Mouse (Mus musculus) midbrain, postnatal 0 days (tissue): ENCODE results near the gene Spata7. TPM values are rescaled to one million over a fixed set of nuclear protein-coding genes. Genes with fewer than 3 reads are reported as not detected.

ENCODE experiments used
- ATAC-seq: fragments of 200-750 bp; cut with Nextera tagmentation; 2 replicates; pipeline ENCODE4 v1.8.0; 2017; ENCODE audit warnings: moderate number of reproducible peaks, mild to moderate bottlenecking, moderate TSS enrichment, moderate library complexity; ENCODE audit not compliant: low FRiP score
- DNase-seq: peaks from one replicate; pipeline ENCODE4 v3.0.0-alpha.2; 2015; ENCODE audit warnings: low spot score
- H3K27ac ChIP-seq: fragments of 300-500 bp; sonication (generic); 2 replicates; pipeline ENCODE4 v1.5.1; 2014; ENCODE audit warnings: low read depth, mild to moderate bottlenecking, low read length, mixed read lengths
- H3K27me3 ChIP-seq: fragments of 300-500 bp; sonication (generic); 2 replicates; pipeline ENCODE4 v1.6.1; 2014; ENCODE audit warnings: low read length, control low read depth, mixed read lengths; ENCODE audit not compliant: insufficient read depth
- H3K36me3 ChIP-seq: fragments of 300-500 bp; sonication (generic); 2 replicates; pipeline ENCODE4 v1.6.1; 2014; ENCODE audit warnings: low read length, control low read depth, mixed read lengths; ENCODE audit not compliant: insufficient read depth
- H3K4me1 ChIP-seq: fragments of 300-500 bp; sonication (generic); 2 replicates; pipeline ENCODE4 v1.6.1; 2014; ENCODE audit warnings: mild to moderate bottlenecking, control low read depth, antibody characterized with exemption, low read length, mixed read lengths; ENCODE audit not compliant: insufficient read depth
- H3K4me2 ChIP-seq: fragments of 300-500 bp; sonication (generic); 2 replicates; pipeline ENCODE4 v1.6.1; 2014; ENCODE audit warnings: low read depth, mild to moderate bottlenecking, low read length, mixed read lengths; ENCODE audit not compliant: poor library complexity, severe bottlenecking
- H3K4me3 ChIP-seq: fragments of 300-500 bp; sonication (generic); 2 replicates; pipeline ENCODE4 v1.5.1; 2014; ENCODE audit warnings: low read depth, mild to moderate bottlenecking, low read length, moderate library complexity
- H3K9ac ChIP-seq: fragments of 300-500 bp; sonication (generic); replicated peaks from 2 replicates; pipeline ENCODE4 v1.6.1; 2014; ENCODE audit warnings: mild to moderate bottlenecking, low read length, moderate library complexity, mixed read lengths; ENCODE audit not compliant: poor library complexity, severe bottlenecking
- H3K9me3 ChIP-seq: fragments of 300-500 bp; sonication (generic); 2 replicates; pipeline ENCODE4 v1.6.1; 2016; ENCODE audit warnings: low read length, control low read depth
- CTCF ChIP-seq: IDR thresholded peaks from 2 replicates; pipeline ENCODE4 v1.5.1; 2016; ENCODE audit warnings: antibody characterized with exemption, mild to moderate bottlenecking
- WGBS: fragments of 180-500 bp; shearing (Covaris S2); extraction: QIAGEN DNeasy Blood & Tissue Kit; methylation state at CpG from one replicate; pipeline ENCODE4 v1.1.7; 2014; 5-methylcytosine and 5-hydroxymethylcytosine counted together
- polyA plus RNA-seq: library from polyadenylated mRNA; unstranded; fragments of >200 nt; fragmentation: Nextera tagmentation; extraction: Ambion mirVana; gene quantifications from 2 replicates; pipeline ENCODE4 v1.2.1, GENCODE M21; 2015
- total RNA-seq: library from RNA; depleted of rRNA; stranded (reverse); fragments of >200 nt; gene quantifications from 2 replicates; pipeline ENCODE4 v1.2.3, GENCODE M21; 2014

The Spata7 gene
- total and polyA plus RNA-seq, 2 experiments from 2014 or later: 29.2 to 38.2 TPM

DNA sequence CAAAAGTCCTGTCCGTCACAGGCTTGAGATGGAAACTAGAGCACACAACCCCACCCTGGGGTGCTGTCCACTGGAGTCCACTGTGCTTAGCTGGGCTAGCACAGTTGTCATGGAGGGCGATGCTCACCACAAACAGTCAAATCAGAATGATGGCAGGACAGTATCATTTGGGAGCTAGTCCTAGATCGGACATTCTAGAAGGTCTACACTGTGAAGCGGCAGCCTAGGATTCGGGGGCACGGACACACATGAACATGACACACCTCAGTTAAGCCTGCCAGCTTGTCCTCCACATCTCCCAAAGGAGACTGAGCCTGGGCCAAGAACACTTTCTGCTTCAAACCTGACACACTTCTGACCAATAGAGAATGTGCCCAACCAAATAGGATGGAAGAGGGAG lies 48.9 kb downstream of the Spata7 start:
- Histone ChIP-seq H3K4me3 (no peak overlapping the region), H3K4me2 (no peak overlapping the region), H3K36me3 (peaks cover 8% of the 10 kb centered on the region), H3K9me3 (no peaks in the 10 kb centered on the region), H3K27me3 (no peaks in the 10 kb centered on the region), H3K4me1 (no peaks in the 10 kb centered on the region), H3K27ac (no peak overlapping the region), H3K9ac (no peak overlapping the region)
- no peak for ATAC-seq
- WGBS: 98% methylated on average over 6 of the region's 6 CpGs
- TF ChIP-seq CTCF: no peak
- DNase-seq: no peak

DNA sequence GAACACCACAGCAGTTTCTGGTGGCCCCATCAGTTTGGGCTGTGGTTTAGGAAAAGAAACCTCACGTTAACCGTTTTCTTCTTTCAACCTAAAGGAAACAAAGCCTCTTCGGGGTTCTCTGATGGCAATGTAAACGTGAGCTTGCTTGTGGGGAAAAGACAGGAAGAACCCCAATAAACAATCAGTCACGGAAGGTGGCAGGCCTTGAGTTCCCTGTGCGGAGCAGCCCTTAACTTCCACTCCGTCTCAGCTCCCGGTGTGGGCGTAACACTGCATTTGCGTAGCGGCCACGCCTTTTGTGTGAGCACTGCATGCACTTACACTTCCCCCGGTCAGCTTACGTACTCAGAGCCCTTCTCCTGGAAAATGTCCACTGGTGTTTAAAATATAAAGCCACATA lies 49.4 kb downstream of the Spata7 start:
- DNase-seq: no peak
- H3K27ac ChIP-seq: no peak overlapping the region
- no peak overlapping the region for H3K9ac ChIP-seq
- no peak for TF ChIP-seq CTCF
- H3K36me3 ChIP-seq: peaks cover 10% of the 10 kb centered on the region
- H3K4me1 ChIP-seq: no peaks in the 10 kb centered on the region
- H3K27me3 ChIP-seq: no peaks in the 10 kb centered on the region
- no peaks in the 10 kb centered on the region for H3K9me3 ChIP-seq
- WGBS: 61% methylated on average over 14 of the region's 14 CpGs
- H3K4me3 ChIP-seq: no peak overlapping the region
- no peak overlapping the region for H3K4me2 ChIP-seq
- ATAC-seq: no peak

DNA sequence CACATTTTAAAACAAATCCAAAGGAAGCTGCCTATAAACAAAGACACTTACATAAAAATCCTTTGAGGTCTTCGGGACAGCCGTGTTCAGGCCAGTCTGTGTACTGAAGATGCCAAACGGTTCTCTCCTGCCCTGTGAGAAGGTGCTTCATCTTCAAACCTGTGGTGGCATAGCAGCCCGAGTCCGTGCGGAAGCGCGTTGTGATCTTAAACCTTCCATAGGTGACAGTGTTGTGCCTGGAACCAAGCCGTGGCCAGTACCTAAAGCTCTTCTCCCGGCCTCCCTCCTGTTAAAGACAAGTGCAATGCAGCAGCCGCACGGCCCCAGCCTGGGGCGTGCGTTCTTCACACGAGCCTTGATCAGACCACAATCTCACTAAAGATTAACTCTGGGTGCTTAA lies 51.9 kb downstream of the Spata7 start:
- no peak overlapping the region for H3K27ac ChIP-seq
- ATAC-seq (no peak), DNase-seq (no peak)
- H3K9me3 ChIP-seq: no peaks in the 10 kb centered on the region
- 91% methylated on average over 15 of the region's 15 CpGs for whole genome bisulfite sequencing
- no peaks in the 10 kb centered on the region for H3K27me3 ChIP-seq
- no peak overlapping the region for H3K9ac ChIP-seq
- no peak overlapping the region for H3K4me3 ChIP-seq
- H3K4me2 ChIP-seq: no peak overlapping the region
- TF ChIP-seq CTCF: no peak
- H3K36me3 ChIP-seq: peaks cover 6% of the 10 kb centered on the region
- no peaks in the 10 kb centered on the region for H3K4me1 ChIP-seq

DNA sequence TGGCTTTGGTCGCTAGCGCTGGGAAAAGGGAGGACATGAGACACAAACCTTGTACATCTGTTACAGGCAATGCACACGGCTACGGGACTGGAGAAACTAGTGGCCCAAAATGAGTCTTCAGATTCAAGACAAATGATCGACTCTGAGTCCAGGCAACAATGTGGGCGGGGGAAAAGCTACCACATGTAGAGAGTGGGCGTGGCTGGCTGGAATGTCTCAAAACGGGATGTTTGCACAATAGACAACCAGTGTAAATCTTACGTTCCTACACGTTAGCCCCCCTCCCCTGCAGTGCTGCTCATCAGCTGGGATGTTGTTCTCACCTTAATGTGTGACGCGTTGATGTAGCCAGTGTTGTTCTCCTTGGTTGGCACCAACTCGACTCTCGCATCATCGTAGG lies 54.2 kb downstream of the Spata7 start:
- no peak for ATAC-seq
- TF ChIP-seq CTCF: no peak
- H3K27ac ChIP-seq: no peak overlapping the region
- H3K27me3 ChIP-seq: no peaks in the 10 kb centered on the region
- no peak overlapping the region for H3K4me2 ChIP-seq
- no peaks in the 10 kb centered on the region for H3K4me1 ChIP-seq
- no peak overlapping the region for H3K4me3 ChIP-seq
- H3K9me3 ChIP-seq: no peaks in the 10 kb centered on the region
- H3K9ac ChIP-seq: no peak overlapping the region
- 85% methylated on average over 15 of the region's 15 CpGs for WGBS
- H3K36me3 ChIP-seq: peaks cover 6% of the 10 kb centered on the region
- no peak for DNase-seq

DNA sequence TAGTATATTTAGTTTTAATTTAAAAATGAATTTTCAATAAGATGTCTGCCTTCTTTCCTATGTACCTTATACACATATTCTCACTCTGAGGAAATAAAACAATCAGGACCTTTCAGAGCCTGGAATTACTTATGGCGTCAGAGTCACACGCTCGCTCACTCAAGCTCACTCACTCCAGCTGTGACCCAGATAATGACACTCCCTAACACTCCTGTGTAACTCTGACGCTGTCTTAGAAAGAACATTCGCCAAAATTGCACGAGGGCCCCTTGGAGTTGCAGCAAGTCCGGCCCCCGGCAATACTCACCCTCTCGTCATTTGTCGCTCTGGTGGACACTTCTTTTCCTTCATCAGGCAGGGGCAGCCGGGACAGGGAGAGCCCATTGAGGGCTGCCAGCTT lies 55.2 kb downstream of the Spata7 start:
- 82% methylated on average over 11 of the region's 11 CpGs for WGBS
- Histone ChIP-seq H3K4me1 (no peaks in the 10 kb centered on the region), H3K27ac (no peak overlapping the region), H3K4me2 (no peak overlapping the region), H3K36me3 (peaks cover 7% of the 10 kb centered on the region), H3K9me3 (no peaks in the 10 kb centered on the region), H3K9ac (no peak overlapping the region), H3K4me3 (no peak overlapping the region), H3K27me3 (no peaks in the 10 kb centered on the region)
- no peak for TF ChIP-seq CTCF
- DNase-seq (no peak), ATAC-seq (no peak)

DNA sequence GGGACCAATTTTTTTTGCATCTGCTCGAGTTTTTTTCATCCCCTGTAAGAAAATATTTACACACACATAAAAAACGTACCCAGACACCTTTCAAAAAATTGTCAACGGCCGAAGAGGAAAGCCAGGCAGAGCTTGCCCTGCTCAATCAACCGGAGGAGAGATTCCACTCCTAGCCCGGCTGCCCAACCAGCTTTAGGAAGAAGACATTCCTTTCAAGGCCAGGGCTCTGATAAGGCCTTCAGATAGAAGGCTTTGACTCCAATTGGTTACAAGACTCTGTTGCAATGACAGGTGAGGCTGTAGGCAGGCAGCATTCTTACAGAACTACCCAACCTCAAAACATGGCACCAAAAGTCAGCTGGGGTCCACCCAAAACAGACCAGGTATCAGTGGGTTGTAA lies 55.6 kb downstream of the Spata7 start:
- H3K27me3 ChIP-seq: no peaks in the 10 kb centered on the region
- WGBS: 76% methylated on average over 6 of the region's 6 CpGs
- H3K36me3 ChIP-seq: peaks cover 7% of the 10 kb centered on the region
- no peaks in the 10 kb centered on the region for H3K4me1 ChIP-seq
- no peak overlapping the region for H3K9ac ChIP-seq
- ATAC-seq (no peak), DNase-seq (no peak)
- no peaks in the 10 kb centered on the region for H3K9me3 ChIP-seq
- H3K4me3 ChIP-seq: no peak overlapping the region
- TF ChIP-seq CTCF: no peak
- no peak overlapping the region for H3K4me2 ChIP-seq
- H3K27ac ChIP-seq: no peak overlapping the region
